Mouse (Mus musculus) G1E (cell line): Measurements from ENCODE around the gene Asxl2. TPM values are rescaled to one million over a fixed set of nuclear protein-coding genes. Genes with fewer than 3 reads are reported as not detected.
"Not testable (repeated sequence)": the region's sequence is repeated elsewhere in the genome, so short reads cannot be mapped to it uniquely, and the experiment has no call there.

Source experiments
- ATAC-seq: 2 replicates; pipeline ENCODE4 v1.8.0; 2016; ENCODE audit warnings: mild to moderate bottlenecking; ENCODE audit not compliant: insufficient number of reproducible peaks, poor library complexity, low FRiP score, severe bottlenecking; ENCODE audit errors: extremely low read depth
- DNase-seq: peaks from one replicate; pipeline ENCODE4 v3.0.0; 2012; ENCODE audit warnings: low spot score
- H3K27me3 ChIP-seq: 2 replicates; pipeline ENCODE4 v1.6.1; 2012; ENCODE audit warnings: mild to moderate bottlenecking, low read length, inconsistent platforms; ENCODE audit not compliant: insufficient read depth
- H3K36me3 ChIP-seq: replicated peaks from 2 replicates; pipeline ENCODE3; 2012; ENCODE audit warnings: mild to moderate bottlenecking, inconsistent platforms
- H3K4me1 ChIP-seq: 2 replicates; pipeline ENCODE4 v1.6.1; 2012; ENCODE audit warnings: low read depth, low read length, inconsistent platforms, mixed read lengths; ENCODE audit not compliant: insufficient read depth
- H3K4me3 ChIP-seq: 2 replicates; pipeline ENCODE4 v1.5.1; 2012; ENCODE audit warnings: low read depth, mild to moderate bottlenecking, inconsistent platforms, low read length, moderate library complexity, mixed read lengths
- H3K9me3 ChIP-seq: replicated peaks from 2 replicates; pipeline ENCODE4 v1.6.1; 2012; ENCODE audit warnings: inconsistent platforms
- CTCF ChIP-seq: IDR thresholded peaks from 2 replicates; pipeline ENCODE4 v1.5.1; 2012; ENCODE audit warnings: low read depth, low read length, inconsistent platforms, mixed read lengths
- GATA1 ChIP-seq: IDR thresholded peaks from 2 replicates; pipeline ENCODE4 v1.6.1; 2012; ENCODE audit warnings: borderline replicate concordance, low read length, inconsistent platforms, mixed read lengths
- GATA2 ChIP-seq: IDR thresholded peaks from 2 replicates; pipeline ENCODE4 v1.6.1; 2012; ENCODE audit warnings: low read depth, low read length, inconsistent platforms, borderline replicate concordance
- POLR2AphosphoS5 ChIP-seq: IDR thresholded peaks from 2 replicates; pipeline ENCODE4 v1.6.1; 2012; ENCODE audit warnings: low read depth, low read length, inconsistent platforms; ENCODE audit not compliant: insufficient replicate concordance
- TAL1 ChIP-seq: conservative IDR thresholded peaks from 2 replicates; pipeline ENCODE4 v1.6.1; 2012; ENCODE audit warnings: low read depth, low read length, inconsistent platforms, mixed read lengths
- polyA plus RNA-seq: library from polyadenylated mRNA; stranded (reverse); fragments of >175 nt; gene quantifications from 2 replicates; pipeline ENCODE4 v1.2.3, GENCODE M21; 2012
- total RNA-seq, 2 experiments: library from RNA; stranded (forward) in 1 of 2; stranded (reverse) in 1 of 2; fragments of 200-1000 nt in 1 of 2; fragments of >200 nt in 1 of 2; fragmentation: Nextera tagmentation in 1 of 2; gene quantifications; 2 replicates each; pipeline ENCODE4 v1.2.3; 2014 to 2017

Asxl2 gene
- total and polyA plus RNA-seq, 3 experiments = 10.6 to 91.9 (median 47.5) TPM

DNA sequence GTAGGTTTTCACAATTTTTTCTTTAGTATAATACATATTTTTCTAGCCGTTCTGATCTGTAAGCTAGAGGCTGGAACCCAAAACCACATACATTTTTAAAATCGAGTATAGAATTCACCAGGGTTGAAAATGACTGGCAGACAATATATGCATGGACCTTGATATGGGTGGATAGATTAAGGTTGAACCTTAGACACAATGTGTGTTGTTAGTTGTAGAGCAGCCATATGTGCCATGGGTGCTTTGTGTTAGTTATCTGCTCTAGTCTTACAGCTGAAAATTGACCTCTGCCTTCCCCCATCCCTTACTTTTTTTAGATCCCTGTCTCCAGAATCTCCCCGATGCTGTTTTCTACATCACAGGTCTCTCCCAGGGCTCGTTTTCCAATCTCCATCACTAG is 73.0 kb downstream of the Asxl2 start:
- TF ChIP-seq CTCF = no peak
- no peak for TF ChIP-seq GATA2
- no peak for TF ChIP-seq TAL1
- TF ChIP-seq GATA1 = no peak
- TF ChIP-seq POLR2AphosphoS5 = no peak
- Histone ChIP-seq H3K9me3 (no peaks in the 10 kb centered on the region), H3K4me3 (no peak overlapping the region), H3K27me3 (no peaks in the 10 kb centered on the region), H3K36me3 (peaks cover 77% of the 10 kb centered on the region), H3K4me1 (no peaks in the 10 kb centered on the region)
- no peak for DNase-seq
- no peak for ATAC-seq

DNA sequence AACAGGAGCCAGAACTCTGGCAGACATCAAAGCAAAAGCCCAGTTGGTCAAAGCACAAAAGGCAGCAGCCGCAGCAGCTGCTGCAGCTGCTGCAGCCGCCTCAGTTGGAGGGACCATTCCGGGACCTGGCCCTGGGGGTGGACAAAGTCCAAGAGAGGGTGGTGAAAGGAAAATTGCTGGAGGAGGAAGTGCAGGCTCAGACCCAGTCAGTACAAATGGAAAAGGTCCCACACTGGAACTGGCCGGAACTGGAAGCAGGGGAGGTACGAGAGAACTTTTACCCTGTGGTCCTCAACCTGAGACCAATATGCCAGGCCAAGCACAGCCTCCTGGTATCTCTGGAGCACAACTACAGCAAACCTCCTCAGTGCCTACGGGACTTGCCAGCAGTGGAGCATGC is 73.4 kb downstream of the Asxl2 start:
- Histone ChIP-seq H3K9me3 (no peaks in the 10 kb centered on the region), H3K4me3 (no peak overlapping the region), H3K36me3 (peaks cover 74% of the 10 kb centered on the region), H3K4me1 (no peaks in the 10 kb centered on the region), H3K27me3 (no peaks in the 10 kb centered on the region)
- TF ChIP-seq GATA2 = no peak
- no peak for TF ChIP-seq GATA1
- no peak for TF ChIP-seq POLR2AphosphoS5
- no peak for TF ChIP-seq TAL1
- no peak for TF ChIP-seq CTCF
- no peak for ATAC-seq
- DNase-seq = no peak

DNA sequence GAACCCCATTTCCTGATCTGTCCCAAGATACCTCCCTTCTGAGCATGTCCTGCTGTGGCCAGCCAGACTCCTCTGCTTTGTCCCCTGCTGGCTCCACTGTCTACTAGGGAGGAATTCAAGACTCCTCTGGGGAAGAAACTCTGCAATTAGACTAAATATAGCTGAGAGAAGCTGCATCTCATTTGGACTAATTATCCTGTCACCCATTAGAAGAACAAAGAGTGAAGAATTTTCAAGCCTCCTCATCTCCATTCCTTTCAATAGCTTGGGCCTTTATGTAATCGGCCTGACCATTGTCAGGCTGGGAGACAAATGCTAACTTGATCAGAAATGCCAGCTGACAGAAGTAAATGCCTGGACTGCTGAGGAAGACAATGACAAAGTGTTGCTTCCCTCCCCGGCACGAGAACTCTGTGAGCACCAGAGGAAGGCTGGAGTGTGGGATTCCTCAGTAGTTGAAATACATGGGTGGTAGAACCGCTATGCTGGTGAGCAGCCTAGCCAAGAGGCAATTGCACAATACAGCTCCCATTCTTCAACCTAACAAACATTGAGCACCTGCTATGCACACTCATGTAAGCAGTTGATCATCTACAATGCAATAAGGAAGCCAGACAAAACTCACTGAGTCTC is 92.1 kb downstream of the Asxl2 start:
- Histone ChIP-seq H3K4me1 (no peaks in the 10 kb centered on the region), H3K9me3 (no peaks in the 10 kb centered on the region), H3K36me3 (no peaks in the 10 kb centered on the region), H3K27me3 (no peaks in the 10 kb centered on the region), H3K4me3 (no peak overlapping the region)
- ATAC-seq = no peak
- no peak for DNase-seq
- TF ChIP-seq POLR2AphosphoS5 = no peak
- no peak for TF ChIP-seq CTCF
- TF ChIP-seq GATA2 = no peak
- TF ChIP-seq TAL1 = no peak
- no peak for TF ChIP-seq GATA1

DNA sequence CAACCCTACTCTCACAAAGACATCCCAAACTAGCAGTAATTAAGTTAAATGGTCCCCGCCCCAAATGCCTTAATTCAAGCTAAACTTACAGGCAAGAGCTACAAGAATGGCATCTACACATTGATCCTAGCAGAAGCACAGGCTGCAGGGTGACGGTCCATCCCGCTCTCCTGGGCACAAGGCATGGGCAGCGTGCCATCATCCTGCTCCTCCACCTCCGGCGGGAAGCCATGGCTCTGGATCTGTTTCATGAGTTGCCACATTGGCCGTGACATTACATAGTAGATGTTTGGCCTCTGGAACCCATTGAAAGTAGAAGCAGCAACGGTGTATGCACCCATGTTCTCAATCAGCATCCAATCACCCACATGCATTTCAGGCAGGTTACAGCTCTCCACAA is 95.1 kb downstream of the Asxl2 start:
- DNase-seq = not testable (repeated sequence)

DNA sequence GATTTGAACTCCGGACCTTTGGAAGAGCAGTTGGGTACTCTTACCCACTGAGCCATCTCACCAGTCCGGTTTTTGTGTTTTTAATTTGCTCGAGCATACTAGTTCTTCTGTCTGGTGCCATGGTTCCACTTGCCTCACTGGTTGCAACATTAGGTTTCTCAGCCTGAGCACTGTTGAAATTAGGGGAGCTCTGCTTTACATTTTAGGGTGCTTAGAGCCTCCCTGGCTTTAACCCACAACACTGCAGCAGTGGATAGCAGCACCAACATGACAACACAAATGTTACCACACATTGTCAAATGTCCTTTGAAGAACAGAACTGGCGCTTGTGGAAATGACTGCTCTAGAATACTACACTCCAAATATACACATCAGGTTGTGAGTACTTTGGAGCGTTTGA is 98.9 kb downstream of the Asxl2 start:
- no peaks in the 10 kb centered on the region for H3K36me3 ChIP-seq
- ATAC-seq = no peak
- no peaks in the 10 kb centered on the region for H3K9me3 ChIP-seq
- no peaks in the 10 kb centered on the region for H3K27me3 ChIP-seq
- TF ChIP-seq GATA2 (no peak), POLR2AphosphoS5 (no peak), CTCF (no peak), GATA1 (no peak), TAL1 (no peak)
- DNase-seq = no peak
- no peaks in the 10 kb centered on the region for H3K4me1 ChIP-seq
- H3K4me3 ChIP-seq = no peak overlapping the region

More for the DNA sequence above, 95.1 kb downstream of the Asxl2 start:
- H3K9me3 ChIP-seq, ATAC-seq, H3K4me3 ChIP-seq, H3K4me1 ChIP-seq, H3K36me3 ChIP-seq, H3K27me3 ChIP-seq: not testable (repeated sequence)

DNA sequence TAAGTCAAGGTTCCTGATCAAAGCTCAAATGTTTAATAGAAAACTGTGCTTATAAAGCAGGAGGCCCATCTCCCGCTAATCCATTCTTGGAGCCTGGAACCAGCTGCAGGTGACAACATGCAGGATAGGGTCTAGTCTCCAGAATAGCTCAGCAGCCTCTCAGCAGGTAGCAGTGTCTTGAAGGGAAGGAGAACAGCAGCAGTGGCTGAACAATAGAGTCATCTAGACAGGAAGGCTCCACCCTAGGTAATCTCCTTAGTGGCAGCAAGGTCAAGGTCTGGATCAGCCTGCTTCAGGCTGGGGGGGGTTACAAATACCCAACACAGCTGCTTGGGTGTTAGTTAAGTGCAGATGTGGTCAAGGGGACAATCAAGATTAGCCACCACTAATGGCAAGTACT is 108.8 kb downstream of the Asxl2 start:
- not testable (repeated sequence) for ATAC-seq, H3K9me3 ChIP-seq

DNA sequence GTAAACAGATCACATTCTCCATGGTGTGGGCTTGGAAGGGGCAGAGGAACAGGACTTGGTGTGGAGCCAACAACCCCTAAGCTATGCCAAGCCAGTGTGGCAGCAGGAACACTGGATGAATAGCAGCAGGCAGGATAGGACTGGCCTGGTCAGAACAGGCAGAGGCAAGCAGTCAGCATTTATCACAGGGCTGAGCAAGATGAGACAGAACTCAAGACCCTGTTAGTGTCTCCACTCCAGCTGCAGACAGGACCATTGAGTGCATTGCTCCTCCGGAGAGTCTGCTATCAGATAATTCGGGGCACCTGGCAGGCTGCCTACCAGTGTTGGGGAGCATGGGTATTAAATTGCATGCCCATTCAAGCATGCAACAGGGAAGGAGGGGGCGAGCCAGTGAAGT is 111.0 kb downstream of the Asxl2 start:
- TF ChIP-seq GATA2 (no peak), GATA1 (no peak), POLR2AphosphoS5 (no peak), TAL1 (no peak), CTCF (no peak)
- DNase-seq (no peak), ATAC-seq (no peak)
- Histone ChIP-seq H3K9me3 (no peaks in the 10 kb centered on the region), H3K36me3 (no peaks in the 10 kb centered on the region), H3K4me1 (no peaks in the 10 kb centered on the region), H3K4me3 (no peak overlapping the region), H3K27me3 (no peaks in the 10 kb centered on the region)

More for the DNA sequence above, 108.8 kb downstream of the Asxl2 start:
- H3K4me3 ChIP-seq, DNase-seq, H3K36me3 ChIP-seq, H3K27me3 ChIP-seq, H3K4me1 ChIP-seq: not testable (repeated sequence)
